Mouse (Mus musculus) embryonic fibroblast, embryonic 13.5 days (primary cell): Measurements from ENCODE around the gene Tomm20. TPM values are rescaled to one million over a fixed set of nuclear protein-coding genes. Genes with fewer than 3 reads are reported as not detected.

ENCODE experiments used
- H3K27ac ChIP-seq: 2 replicates; pipeline ENCODE4 v1.5.1; 2012; ENCODE audit warnings: low read length, control low read depth, inconsistent platforms; ENCODE audit not compliant: insufficient read depth
- H3K4me1 ChIP-seq: 2 replicates; pipeline ENCODE4 v1.6.1; 2011; ENCODE audit warnings: low read length; ENCODE audit not compliant: control insufficient read depth, insufficient read depth
- H3K4me3 ChIP-seq: 2 replicates; pipeline ENCODE4 v1.5.1; 2011; ENCODE audit warnings: mild to moderate bottlenecking, control low read depth, low read length; ENCODE audit not compliant: insufficient read depth
- CTCF ChIP-seq: IDR thresholded peaks from 2 replicates; pipeline ENCODE4 v1.5.1; 2011; ENCODE audit warnings: mild to moderate bottlenecking, control low read depth, low read length, moderate library complexity, borderline replicate concordance; ENCODE audit not compliant: insufficient read depth
- POLR2A ChIP-seq: IDR thresholded peaks from 2 replicates; pipeline ENCODE4 v1.6.1; 2011; ENCODE audit warnings: low read depth, mild to moderate bottlenecking, control low read depth, low read length, moderate library complexity
- polyA plus RNA-seq: library from polyadenylated mRNA; stranded (reverse); fragments of >200 nt; gene quantifications from 2 replicates; pipeline ENCODE4 v1.2.4, GENCODE M21; 2011; ENCODE audit warnings: low read depth; ENCODE audit not compliant: missing spikeins, insufficient read length

Tomm20 gene
- polyA plus RNA-seq, 1 experiment = 193 TPM

- Histone ChIP-seq H3K4me1 (peaks cover 13% of the 10 kb centered on the region), H3K4me3 (no peak overlapping the region), H3K27ac (no peak overlapping the region)
- TF ChIP-seq CTCF = no peak
Measured at GRCm38 (mm10) chr8:126935387-126935786, 10.3 kb downstream of the Tomm20 start.

DNA sequence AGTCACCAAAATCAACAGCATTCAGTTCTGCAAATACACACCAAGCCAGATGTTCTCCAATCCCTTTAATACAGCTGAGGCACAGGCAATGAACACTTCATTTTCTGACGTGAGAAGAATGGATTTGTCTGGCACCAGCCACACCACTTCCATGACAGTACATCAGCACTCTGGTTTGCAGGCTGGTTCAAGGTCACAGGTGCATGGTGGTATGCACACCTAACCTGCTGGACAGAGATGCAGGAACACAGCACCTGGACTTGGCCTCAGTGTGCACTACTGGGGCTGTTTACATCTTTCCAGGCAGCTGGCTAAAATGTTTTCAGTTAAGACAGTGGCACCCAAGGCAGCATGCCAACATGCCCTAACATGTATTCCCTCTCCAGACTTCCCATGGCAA, 13.0 kb downstream of the Tomm20 start:
- TF ChIP-seq CTCF = no peak
- TF ChIP-seq POLR2A = no peak
- peaks cover 18% of the 10 kb centered on the region for H3K4me1 ChIP-seq
- no peak overlapping the region for H3K4me3 ChIP-seq
- peak overlapping the region; percentile 33 for H3K27ac ChIP-seq

DNA sequence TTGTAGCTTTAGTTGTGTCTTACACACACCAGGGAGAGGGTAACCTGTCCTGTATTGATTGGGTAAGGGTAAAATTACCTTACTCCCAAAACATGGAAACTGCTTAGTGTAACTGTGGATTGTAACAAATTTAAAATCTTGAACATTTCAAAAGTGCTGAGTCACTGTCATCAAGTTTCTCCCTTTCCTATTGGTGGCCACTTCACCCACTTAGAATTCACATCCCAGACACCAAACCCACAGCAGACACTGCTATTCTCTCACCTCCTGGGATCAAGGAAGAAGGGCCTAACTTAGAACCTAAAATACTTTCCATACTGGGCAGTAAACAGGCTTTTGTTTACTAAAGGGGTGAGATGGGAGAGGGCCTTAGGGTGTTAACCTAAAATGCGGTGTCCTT, 13.4 kb downstream of the Tomm20 start:
- TF ChIP-seq CTCF (no peak), POLR2A (no peak)
- no peak overlapping the region for H3K4me3 ChIP-seq
- peak overlapping the region; percentile 33 for H3K27ac ChIP-seq
- H3K4me1 ChIP-seq = peaks cover 18% of the 10 kb centered on the region

- no peak for TF ChIP-seq POLR2A
- no peak for TF ChIP-seq CTCF
- Histone ChIP-seq H3K4me1 (peaks cover 18% of the 10 kb centered on the region), H3K4me3 (no peak overlapping the region), H3K27ac (peak overlapping the region; percentile 33; the same call in 1 of the 2 replicates)
Measured at GRCm38 (mm10) chr8:126931720-126932119, 13.9 kb downstream of the Tomm20 start.

DNA sequence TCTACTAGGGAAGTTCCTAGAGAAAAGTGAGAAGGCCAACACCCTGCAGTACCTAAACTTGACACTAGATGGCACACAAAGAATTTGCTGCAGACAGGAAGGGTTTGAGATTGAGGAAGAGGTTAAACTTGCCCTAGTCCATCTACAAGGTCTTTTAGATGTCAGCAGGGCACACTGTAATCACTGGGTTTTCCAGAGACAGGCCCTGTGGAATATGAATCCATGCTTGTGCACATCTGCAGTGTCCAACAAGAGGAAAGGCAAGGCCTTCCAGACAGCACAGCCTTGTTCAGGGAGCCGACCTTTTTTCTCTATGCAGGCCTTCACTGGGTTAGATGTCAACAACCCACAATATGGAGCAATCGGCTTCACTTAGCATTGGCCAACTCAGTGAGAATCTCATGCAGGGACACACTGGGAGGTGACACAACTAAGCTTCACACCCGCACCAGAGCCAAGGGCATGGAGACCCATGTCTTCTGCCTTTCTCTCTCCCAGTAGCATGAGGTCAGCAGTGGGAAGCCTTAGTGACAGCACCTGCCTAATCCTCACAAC, 16.0 kb downstream of the Tomm20 start:
- Histone ChIP-seq H3K4me1 (peaks cover 18% of the 10 kb centered on the region), H3K4me3 (no peak overlapping the region), H3K27ac (peak overlapping the region; percentile 43; the same call in 1 of the 2 replicates)
- TF ChIP-seq CTCF = no peak
- no peak for TF ChIP-seq POLR2A

- TF ChIP-seq POLR2A = no peak
- TF ChIP-seq CTCF = no peak
- peak overlapping the region; percentile 43; the same call in 1 of the 2 replicates for H3K27ac ChIP-seq
- H3K4me3 ChIP-seq = no peak overlapping the region
- peaks cover 18% of the 10 kb centered on the region for H3K4me1 ChIP-seq
Measured at GRCm38 (mm10) chr8:126928755-126929505, 16.7 kb downstream of the Tomm20 start.

GRCm38 (mm10) chr8:126928028-126928427, 17.6 kb downstream of the Tomm20 start:
- Histone ChIP-seq H3K27ac (no peak overlapping the region), H3K4me3 (no peak overlapping the region), H3K4me1 (peaks cover 12% of the 10 kb centered on the region)
- TF ChIP-seq CTCF (no peak), POLR2A (no peak)

DNA sequence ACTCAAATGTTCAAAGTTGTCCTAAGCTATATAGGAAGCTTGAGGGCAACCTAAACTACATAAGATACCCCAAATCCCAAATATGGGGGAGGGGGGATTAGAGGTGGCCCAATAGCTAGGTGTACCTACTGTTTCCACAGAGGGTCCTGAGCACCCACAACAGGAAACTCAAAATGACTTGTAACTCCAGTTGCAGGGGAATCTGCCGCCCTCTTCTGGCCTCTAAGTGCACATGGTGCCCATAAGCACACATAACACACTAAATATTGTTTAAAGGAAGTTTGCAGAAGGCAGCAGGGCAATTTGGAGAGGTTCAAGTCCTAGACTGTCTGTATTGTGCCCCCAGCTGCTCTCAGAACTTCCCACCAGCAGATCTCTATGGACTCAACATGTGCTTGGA, 18.6 kb downstream of the Tomm20 start:
- TF ChIP-seq CTCF (peak; percentile 31; the same call in 1 of the 2 replicates), POLR2A (no peak)
- H3K27ac ChIP-seq = no peak overlapping the region
- H3K4me1 ChIP-seq = peaks cover 5% of the 10 kb centered on the region
- no peak overlapping the region for H3K4me3 ChIP-seq

GRCm38 (mm10) chr8:126922981-126923380, 22.7 kb downstream of the Tomm20 start:
- TF ChIP-seq POLR2A = no peak
- no peak for TF ChIP-seq CTCF
- Histone ChIP-seq H3K4me3 (no peak overlapping the region), H3K4me1 (peaks cover 3% of the 10 kb centered on the region), H3K27ac (no peak overlapping the region)

DNA sequence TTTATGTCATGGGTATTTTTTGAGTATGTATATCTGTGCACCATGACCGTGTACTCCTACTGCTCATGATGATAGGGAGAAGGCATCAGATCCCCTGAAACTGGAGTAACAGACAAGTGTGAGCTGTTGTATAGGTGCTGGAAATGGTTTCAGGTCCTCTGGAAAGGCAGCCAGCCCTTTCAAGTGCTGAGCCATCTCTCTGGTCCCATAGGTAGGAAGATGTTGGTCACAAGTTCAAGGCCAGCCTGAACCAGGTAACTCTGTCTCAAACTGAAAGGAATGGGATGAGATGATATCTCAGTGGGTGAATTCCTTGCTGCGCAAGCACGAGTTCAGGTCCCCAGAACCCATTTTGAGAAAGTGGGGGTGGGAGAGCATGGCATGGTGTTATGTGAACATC, 24.2 kb downstream of the Tomm20 start:
- no peak overlapping the region for H3K4me3 ChIP-seq
- peaks cover 3% of the 10 kb centered on the region for H3K4me1 ChIP-seq
- TF ChIP-seq POLR2A (no peak), CTCF (no peak)
- H3K27ac ChIP-seq = no peak overlapping the region
